Mouse (Mus musculus): ENCODE data around the gene Slx4ip.

Slx4ip gene

DNA sequence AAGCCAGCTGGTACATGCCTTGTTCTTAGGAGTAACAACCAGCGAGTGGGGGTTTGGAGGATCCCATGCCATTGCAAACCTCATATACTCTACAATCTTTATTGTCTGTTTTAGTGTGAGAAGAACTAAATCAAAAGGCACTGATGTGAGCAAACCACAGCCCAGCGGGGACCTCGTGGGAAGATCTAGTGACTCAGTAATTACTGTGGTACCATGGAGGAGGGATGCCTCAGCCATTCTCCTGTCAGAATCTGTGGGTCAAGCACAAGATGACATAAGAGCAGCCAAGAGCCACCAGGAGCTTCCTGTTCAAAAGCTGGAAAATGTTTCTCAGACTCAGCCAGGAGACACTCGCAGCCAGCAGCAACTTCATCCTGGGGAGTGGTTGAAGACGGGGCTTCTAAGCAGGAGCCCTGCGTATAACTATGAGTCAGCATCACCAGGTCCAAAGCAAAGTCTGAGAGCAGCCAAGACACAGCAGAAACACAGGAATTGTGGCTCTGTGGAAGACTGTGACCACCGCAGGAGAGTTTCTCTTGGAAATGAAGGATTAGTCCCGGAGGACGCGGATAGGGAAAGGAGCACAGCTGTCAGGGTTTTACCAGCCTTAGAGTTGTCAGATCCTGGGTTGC, 176.6 kb downstream of the Slx4ip start:
- no peak for DNase-seq (ENCODE audit: low spot score)

DNA sequence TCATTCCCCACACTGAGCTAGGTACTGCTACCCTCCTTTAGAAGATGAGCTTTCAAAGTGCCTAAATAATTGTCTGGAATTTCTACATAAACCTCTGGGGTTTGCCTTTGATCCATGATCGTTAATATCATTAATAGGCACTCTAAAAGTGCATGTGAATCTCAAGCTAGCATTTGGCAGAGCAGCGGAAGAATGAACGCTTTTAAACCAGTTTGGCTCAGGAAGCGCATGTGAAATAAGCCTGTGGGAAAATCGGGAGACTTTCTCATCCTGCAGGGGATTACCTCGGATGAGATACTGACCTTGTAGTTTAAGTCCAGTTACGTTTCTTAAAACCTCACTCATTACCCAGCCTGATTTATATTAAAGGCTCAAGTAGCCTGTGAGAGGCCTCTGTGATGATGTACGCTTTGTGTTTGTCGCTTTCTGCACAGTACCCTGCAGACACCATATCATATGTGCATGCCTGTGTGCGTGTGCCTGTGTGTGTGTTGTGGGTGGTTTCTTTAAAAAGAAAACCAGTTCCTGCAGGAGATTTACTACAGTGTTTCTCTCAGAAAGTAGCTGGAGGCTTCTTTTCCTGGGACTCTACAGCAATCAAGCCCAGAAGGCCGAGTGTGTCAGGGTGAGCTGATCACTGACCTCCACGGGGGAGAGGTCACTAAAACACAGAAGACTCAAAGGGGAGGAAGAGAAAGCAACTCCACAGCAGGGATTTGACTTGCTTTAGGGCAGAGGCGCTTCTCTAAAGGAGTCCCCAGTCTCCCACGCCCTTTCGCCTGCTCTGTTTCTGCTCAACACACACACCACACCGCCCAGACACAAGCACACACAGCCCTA, 182.7 kb downstream of the Slx4ip start:
- DNase-seq (ENCODE audit: low spot score), result no peak

DNA sequence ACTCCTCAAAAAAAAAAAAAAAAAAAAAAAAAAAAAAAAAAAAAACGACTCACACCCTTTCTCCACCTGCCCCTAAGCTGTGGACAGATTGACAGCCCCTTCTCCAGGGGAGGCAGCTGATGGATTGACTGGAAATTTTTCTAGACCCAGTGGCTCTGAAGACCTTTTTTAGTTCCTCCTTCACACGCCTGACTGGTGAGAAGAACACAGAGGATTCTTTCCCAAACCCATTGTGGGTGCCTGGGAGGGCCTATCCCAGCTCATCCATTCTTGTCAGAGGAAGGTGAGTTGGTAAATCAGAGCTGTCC, 183.2 kb downstream of the Slx4ip start:
- DNase-seq (ENCODE audit: low spot score), result no peak

DNA sequence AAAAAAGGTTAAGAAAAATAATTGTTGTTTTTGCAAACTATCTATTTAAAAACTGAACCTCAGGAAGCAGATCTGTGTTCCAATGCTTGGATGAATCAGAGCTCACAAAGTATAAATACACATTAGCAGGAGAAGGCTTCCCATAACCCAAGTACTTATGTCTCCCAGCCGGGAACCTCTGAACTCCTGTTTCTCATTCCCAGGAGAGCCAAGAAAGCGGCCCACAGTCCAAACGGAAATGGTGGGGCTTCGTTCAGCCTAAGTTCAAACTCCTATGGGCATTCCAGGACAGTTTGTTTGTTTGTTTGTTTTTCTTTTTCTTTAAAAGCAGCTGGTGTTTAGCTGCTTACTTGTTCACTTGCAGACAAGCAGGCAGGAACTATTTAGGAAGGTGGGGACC, 187.8 kb downstream of the Slx4ip start:
- no peak for DNase-seq (ENCODE audit: low spot score)

DNA sequence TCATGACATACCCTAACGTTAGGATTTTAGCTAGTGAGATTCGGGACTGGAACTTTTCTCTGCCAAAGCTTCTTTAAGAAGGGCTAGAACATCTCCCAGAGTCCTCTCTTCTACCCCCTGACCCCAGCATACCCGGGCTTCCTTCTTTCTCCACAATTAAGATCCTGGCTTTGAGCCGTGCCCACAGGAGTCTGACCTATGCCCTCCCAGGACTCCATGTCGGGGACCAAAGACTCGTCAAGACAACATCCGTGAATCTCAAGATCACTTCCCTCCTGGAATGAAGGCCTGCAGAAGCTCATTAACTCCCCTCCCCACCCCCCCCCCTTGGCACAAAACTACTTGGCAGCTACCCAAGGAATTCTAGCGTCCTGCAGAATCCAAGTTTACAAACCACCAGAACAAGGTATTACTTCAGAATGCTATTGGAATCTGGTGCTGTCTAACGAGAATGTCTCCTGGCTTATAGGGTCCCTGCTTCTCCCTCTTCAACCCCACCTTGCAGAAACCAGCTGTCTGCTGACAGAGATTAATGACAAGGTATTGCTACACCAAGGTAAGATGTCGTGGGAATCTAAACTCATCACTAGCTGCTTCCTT, 188.8 kb downstream of the Slx4ip start:
- DNase-seq (ENCODE audit: low spot score), result no peak

DNA sequence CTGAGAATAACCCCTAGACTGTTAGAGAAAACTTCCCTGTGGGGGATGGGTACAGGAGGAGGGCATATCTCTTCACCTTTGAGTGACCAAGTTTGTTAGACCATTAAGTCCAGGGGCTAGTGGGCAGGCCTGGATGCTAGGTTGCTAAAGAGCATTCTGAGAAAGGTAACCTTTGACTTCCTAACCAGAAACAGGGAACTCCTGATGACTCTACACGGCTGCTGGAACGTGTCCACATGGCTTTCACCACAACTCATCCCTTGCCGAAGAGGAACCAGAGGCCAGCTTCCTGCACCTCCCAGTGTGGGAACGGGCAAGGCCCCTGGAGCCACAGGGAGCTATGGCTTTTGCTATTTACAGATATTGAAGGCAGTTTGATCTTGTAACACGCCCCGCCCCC, 189.4 kb downstream of the Slx4ip start:
- DNase-seq (ENCODE audit: low spot score), result no peak

DNA sequence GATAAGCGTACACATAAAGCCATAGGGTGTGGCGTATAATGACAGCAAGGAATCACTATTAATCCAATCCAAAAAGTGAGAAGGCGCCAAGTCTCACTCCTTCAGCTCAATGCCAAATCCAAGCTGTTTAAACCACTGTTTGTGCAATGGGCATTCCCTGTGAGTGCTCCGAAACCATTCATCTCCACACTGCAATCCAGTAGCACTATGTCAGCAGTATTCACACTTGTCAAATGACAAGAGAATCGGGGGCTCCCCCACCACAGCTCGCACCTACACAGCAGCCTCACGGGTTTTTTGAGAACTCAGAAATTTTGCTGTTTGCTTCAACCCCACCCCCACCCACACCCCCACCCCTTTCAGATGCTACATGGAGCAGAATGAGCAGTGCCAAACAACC, 190.0 kb downstream of the Slx4ip start:
- DNase-seq (ENCODE audit: low spot score), result no peak

DNA sequence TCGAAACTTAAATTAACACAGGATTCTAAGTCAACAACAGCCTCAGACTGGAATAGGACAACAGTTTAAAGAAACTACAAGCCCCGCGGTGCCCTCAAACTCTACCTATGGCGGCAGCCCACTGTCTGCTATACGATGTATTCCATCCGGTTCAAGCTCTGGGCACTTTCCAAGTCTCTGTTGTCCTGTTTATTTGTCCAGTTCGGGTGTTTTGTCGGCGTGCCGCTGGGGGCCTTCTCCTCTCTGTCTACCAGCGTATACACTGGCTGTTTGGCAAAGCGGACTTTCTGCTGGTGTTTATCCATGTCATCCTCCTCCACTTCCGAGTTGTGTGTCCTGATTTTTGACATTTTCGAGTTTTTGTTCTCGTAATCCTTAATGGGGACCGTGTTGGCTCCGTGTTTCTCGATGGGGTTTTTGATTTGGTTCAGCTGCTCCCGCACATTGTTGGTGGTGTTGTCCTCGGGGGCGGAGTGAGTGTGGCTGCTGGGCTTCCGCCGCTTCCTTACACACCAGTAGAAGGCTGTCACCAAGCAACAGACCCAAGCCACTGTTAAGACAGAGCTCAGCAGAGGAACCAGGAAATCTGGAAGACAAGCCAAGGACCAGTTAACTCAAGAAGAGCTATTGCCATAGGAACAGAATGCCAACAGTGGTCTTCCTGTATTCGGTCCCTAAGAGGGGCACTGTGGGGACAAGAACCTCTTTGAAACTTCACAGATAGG, 192.0 kb downstream of the Slx4ip start:
- no peak for DNase-seq (ENCODE audit: low spot score)

DNA sequence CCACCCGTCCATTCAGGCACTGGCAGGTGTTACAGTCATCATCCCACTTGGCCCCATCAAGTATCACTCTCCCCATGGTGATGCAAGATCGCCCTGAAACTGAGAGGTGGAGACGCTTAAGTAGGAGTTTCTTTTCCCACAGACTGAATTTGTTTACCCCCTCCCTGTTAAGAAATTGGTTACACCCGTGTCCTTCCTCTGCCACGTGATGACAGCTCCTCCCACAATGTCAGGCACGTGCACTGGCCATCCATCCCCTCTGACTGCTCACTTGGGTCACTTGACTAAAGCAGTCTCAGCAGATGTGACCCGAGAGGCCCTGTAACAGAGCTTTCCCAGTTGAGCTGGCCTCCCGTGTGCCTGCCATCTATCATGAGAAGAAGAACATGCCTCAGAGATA, 194.2 kb downstream of the Slx4ip start:
- DNase-seq (ENCODE audit: low spot score), result no peak

DNA sequence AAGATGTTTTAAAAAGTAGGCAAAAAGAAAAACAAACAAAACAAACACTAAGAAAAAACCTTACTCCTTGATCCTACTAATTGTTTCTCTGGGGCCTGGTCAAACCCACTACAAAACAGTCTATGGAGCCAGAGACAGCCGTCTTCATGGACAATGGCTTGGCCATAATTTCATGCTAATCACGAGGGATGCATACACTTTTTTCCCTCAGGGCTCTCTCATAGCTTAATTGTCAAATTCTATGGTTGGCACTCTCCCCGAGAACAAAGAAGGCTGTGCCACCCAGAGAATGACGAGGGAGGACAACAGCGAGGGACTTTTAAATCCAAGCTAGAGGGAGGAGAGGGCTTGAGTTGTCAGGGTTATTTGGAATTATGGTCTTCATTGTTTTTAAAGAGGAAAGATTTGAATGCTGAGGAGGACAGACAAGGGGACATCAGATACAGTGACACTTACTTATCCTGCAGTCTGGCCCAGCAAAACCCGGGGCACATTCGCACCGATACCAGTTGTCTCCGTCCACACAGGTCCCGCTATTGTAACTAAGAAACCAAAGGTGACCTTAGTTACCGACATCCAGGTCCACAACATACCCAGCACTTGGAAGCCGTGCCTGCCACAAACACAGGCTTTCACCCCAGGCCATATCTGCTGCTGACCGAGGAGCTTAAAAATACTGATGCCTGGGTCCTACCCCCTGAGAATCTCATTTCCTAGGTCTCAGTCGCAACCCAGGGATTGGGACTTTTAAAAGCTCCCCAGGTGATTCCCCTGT, 195.8 kb downstream of the Slx4ip start:
- DNase-seq (ENCODE audit: low spot score), result no peak

DNA sequence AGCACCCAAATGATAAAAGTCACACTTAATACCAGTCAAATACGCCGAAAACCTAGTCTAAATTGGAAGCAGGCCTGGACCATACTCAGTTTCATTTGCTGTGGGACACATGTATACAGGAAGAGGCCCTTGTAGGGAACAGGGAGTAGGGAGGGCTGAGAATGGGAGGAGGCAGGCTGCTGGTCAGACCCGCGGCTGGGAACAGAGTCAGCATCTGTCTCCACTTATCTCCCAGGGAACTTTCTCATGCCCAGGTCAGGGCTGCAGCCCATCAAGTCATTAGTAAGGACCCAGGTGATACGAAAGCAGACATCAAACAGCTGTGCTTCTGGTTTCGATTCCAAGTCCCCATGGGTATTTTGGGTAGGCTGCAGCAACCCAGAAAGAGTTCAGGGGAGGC, 196.7 kb downstream of the Slx4ip start:
- no peak for DNase-seq (ENCODE audit: low spot score)

DNA sequence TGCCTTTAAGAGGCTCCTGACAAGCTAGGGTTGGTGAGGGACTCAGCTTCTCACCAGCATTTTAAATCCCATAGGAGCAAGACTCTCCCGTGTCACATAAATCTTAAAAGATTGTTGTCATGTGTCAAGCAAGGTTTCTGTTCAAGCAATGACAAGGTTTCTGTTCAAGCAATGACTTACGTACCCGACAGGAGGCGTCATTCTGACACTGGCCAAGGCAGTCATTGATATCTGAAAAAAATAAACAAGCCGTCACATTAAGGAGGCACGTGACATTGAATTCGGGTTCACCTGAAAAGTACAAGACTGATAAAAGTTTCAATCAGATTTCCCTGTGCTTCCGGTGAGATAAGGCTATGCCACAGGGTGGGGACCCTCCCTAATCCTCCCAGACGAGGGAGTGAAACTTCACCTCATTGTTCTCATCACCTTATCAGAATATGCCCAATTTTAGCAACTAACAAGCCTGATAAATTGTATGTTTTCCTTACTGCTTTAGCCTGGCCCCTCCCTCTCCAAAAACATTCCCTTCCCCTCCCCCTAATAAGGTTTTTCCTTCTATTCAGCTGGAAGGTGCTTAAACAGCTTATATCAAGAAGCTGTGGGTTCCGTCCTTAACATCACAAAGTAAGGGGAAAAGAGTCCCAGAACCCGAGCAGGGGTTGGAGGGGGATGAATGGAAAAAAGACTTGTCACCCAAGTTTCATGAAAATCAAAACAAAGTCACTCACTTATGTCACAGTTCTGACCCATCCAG, 200.9 kb downstream of the Slx4ip start:
- no peak for DNase-seq (ENCODE audit: low spot score)

DNA sequence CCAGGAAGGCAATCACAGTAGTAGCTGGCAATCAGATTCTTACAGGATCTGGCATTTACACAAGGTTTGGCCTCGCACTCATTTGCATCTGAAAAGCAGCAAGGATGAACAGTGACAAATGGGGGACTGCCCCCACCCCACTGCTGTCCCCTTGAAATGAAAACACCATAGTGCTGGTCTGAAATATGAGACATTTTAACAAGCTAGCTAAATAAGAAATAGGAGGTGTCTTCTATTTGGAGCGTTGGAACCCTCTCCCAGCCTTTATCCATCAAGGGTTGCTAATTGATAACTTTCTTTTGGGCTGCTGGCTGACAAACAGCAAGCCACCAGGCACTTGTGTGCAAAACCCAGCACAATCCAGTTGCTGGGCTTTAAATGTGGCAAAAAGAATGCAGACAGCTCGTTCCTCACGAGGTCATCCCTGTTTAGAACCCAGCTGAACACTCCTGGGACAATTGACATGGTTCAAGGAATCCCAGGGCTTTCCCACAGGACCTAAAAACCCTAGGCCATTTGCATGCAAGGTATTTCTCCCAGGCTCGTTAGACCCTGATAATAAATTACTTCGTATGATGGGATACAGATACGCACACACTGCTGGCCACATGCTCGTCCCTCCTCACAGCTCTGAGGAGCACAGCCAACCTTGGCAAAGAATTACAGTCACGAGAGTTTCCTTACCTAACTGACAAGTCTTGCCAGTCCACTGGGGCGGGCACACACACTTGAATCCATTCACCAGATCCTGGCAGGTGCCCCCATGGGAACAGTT, 201.7 kb downstream of the Slx4ip start:
- DNase-seq (ENCODE audit: low spot score), result no peak

DNA sequence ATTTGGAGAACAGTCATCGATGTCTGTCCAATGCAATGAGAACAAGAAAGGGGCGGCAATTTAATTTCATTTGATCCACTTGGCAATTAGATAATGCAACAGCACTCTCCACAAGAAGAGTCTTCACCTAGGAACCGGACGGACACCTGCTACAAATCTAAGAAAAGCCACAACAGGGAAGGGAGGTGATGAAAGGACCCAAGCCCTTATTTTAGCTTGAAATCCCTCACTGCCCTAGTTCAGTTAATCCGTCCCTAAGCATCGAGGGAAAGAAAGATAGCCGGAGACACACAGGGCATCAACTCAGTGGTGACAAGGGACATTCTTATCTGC, 202.2 kb downstream of the Slx4ip start:
- DNase-seq (ENCODE audit: low spot score), result no peak

DNA sequence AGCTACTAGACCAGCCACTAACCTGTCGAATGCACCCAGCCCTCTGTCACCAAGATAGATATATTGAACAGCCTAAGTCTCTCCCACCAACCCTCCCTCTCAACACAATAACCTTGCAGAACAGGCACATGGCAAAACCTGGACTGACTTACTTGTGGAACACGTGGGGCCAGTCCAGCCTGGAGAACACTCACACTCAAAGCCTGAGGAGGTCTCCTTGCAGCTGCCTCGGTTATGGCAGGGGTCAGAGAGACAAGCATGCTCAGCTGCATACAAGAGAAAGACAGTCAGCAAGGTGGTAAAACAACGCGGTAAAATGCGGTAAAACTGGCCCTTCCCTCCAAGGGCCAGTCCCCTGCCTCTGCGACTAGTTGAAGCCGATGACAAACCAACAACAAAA, 203.3 kb downstream of the Slx4ip start:
- DNase-seq (ENCODE audit: low spot score), result no peak

DNA sequence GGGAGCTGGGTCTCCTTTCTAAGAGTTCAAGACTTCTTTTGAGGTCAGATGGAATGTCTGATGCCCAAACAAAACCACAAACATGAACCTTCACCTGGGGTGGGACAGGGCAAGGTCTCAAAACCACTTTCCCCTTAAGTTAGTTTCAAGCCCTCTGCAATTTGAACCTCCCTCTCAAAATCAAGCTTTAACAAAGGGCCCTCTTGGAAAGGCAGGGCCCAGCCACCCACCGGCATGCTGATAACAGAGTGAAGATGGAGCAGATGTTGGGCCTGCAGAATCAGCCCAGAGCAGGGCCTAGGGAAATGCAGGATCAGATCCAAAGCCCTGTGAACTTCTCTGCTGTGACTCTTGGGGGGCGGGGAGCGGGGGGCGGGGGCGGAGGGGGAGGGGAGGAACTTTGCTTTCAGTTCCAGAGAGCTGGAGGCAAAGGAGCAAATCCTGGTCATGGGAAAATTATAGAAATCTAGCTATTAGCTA, 206.0 kb downstream of the Slx4ip start:
- no peak for DNase-seq (ENCODE audit: low spot score)

DNA sequence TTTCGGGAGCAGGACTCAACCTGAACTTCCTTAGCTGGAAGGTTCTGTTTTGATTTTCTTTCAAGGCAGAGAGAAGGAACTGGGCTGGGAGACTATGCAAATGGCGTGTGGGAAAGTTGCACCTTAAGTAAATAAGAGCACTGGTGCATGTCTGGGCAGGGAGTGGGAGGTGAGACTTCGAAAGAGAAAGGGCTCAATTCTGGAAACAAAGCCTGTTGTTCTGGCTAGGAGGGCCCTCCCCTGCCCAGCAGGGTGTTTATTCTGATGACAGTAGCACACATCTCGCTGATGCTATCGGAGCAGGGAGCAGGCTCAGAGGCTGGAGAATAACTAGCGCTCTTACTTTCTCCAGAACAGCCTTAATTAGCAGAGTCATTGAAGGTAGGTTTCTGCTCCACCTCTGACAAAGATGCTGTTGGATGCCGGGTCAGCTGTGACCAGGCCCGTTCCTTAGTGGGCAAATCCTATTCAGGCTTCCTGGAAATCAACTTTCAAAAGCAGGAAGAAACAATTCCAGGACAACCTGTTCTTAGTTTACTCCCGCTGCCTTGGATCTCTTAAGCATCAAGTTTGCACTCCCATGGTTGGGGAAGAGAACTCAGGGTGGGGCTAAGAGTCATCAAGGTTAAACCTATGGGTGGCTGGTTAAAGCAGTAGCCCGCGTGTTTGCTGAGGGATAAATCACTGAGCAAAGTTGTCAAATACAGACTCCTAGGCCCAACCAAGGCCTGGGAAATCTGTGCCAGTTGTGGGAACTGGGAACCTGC, 207.4 kb downstream of the Slx4ip start:
- DNase-seq (ENCODE audit: low spot score), result no peak

DNA sequence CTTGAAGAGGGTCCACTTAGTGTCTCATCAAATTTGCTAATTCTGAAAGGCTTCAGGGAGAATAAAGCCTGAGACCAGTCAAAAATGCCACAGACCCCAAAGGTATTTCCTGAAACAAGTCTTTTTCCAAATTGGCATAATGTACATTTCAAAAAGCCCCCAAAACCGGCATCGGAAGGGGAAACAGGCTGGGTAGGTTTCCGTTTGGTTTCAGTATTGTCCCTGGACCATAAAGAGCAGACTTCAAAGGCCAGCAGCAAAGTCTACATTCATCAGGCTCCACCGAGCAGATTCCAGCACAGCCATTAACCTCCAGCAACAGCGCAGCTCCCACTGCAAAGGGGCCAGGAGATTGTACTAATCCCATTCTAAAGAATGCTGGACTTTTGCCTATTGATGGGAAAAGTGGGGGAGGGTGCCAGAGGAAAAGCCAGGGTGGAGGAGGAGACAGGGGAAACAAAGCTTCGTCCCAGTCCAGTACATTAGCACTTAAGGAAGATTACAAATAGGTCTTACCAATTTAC, 208.3 kb downstream of the Slx4ip start:
- no peak for DNase-seq (ENCODE audit: low spot score)

DNA sequence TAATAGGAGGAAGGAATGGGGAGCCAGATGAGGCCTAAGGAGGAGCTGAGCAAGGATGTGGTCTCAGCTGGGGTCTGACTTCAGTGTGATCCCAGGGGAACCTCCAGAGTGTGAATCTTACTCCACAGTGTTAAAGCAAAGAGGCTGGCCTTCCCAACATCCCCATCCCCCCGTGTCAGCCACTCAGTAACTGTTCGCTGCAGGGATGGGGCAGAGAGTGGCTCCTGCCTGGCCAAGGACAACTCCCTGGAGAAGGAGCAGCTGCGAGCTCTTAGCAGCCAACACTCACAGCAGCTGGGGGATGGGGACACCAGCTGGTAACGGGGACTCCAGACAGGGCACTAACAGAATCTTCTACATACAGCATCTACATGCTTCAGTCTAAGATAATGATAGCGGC, 210.1 kb downstream of the Slx4ip start:
- no peak for DNase-seq (ENCODE audit: low spot score)

DNA sequence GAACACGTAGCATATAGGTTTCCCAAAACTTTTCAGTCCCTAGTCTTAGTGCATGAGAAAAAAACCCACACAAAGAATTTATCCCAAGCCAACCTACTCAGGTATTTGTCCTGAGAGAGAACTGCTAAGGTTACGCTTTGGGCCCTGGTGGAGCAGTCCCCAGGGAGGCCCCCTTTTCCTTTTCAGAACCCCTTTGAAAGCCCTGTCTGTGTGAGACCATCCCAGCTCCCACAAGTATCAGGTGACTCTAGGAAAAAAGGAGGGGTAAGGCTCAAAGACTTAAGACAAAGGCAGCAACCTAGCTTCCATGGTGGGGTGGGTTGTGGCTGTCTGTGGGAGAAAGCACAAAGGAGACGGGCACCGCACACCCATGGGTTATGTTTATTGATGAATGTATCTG, 216.2 kb downstream of the Slx4ip start:
- DNase-seq (ENCODE audit: low spot score), result no peak
